Mouse (Mus musculus): ENCODE data around the gene Atxn2. TPM values are rescaled to one million over a fixed set of nuclear protein-coding genes. Genes with fewer than 3 reads are reported as not detected.

Atxn2 gene
- polyA plus RNA-seq, 1 experiment from 2014 or later, result 115 TPM

DNA sequence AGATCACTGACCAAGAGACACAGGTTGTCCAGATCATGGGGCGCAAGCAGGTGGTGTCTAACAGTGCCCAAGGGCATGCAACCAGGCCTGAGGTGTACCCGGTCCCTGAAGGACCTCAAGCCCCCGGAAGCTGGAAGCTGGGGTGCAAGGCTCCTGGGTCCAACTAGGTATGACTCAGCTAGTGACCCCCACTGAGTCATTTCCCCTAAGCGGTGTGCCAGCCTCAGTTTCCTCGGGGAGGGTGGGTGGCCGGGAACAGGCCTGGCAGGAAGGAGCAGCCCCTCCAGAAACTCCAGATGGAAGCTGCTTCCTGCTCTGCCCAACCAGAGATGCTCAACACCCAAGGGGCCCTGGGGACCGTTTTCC is 123.1 kb downstream of the Atxn2 start:
- H3K27ac ChIP-seq, result peak overlapping the region; percentile 99
- H3K36me3 ChIP-seq (ENCODE audit: inconsistent target), result no peaks in the 10 kb centered on the region; the same call in 1 of the 2 replicates
- H3K79me2 ChIP-seq (ENCODE audit: inconsistent target), result peaks cover 67% of the 10 kb centered on the region
- 4% methylated on average over 7 of the region's 7 CpGs for WGBS (ENCODE audit: missing documents)
- H3K4me3 ChIP-seq (ENCODE audit: inconsistent target), result peak overlapping the region; percentile 97

DNA sequence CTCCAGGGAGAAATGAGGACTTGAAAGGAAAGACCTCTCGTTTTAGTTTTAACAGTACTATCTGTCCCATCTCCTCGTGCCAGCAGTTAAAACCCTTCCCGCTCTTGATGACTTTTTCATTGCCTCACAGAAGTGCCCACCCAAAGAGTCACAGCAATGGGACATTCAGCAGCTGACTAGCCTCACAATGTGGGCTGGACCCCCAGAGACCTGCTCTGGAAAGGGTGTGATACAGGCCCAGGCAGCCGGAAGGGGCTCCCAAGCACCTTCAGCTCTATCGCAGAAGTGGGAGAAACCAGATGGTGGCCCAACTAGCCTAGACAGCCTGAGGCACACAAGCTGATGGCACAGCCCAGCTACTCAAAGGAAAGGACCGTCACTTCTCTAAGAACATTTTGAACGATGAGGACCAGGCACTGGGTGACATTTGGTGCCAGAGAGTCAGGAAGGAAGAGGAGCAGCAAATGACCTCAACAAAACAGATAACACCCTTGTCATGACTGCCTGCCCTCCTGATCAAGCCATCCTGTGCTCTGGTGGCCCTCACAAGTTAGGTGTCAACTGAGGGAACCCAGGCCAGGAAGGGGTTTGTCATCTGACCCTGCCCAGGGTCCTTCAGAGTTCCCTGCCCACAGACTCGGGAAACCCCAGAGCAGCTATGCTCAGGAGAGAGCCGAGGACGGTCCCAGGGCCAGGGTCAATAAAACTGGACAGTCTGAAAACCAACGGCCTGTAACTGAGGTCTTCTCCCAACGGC is 124.0 kb downstream of the Atxn2 start:
- no peaks in the 10 kb centered on the region; the same call in 1 of the 2 replicates for H3K36me3 ChIP-seq (ENCODE audit: inconsistent target)
- peak overlapping the region; percentile 99 for H3K27ac ChIP-seq
- 6% methylated on average over 12 of the region's 12 CpGs for WGBS (ENCODE audit: missing documents)
- H3K4me3 ChIP-seq (ENCODE audit: inconsistent target), result peak overlapping the region; percentile 97
- H3K79me2 ChIP-seq (ENCODE audit: inconsistent target), result peaks cover 58% of the 10 kb centered on the region

DNA sequence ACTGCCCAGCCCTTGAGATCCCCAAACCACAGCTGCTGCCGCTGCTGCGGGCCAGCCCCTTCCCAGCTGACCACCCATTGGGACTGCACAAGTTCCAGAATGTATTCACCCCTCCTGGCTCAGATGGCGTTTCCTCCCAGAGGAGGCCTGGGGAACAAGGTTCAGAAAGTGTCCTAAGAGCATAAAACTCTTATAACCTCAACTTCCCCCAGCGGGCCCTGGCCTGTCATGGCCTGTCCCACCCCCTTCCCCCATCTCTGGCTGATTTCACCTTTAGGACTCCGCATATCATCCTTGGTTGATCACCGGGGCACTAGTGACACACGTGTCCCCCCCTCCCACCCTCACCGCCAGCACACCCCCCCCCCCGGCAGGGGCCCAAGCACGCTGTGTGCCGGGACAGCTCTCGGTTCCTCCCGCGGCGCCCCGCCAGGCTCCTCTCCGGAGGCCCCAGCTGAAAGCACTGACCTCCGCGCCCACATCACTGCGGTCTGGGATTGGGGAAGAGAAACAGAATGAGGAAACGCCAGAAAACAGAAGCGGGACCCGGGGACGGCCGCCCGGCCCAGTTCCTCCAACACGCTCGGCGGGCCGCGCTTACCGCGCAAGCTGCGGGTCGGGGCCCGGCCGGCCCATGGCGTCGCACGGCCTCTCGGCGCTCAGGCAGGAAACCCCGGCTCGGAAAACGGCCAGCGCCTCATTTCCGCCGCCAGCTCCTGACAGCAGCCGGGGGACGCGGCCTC is 125.0 kb downstream of the Atxn2 start:
- Histone ChIP-seq H3K79me2 (ENCODE audit: inconsistent target) (peaks cover 48% of the 10 kb centered on the region), H3K36me3 (ENCODE audit: inconsistent target) (no peaks in the 10 kb centered on the region; the same call in 1 of the 2 replicates), H3K4me3 (ENCODE audit: inconsistent target) (peak overlapping the region; percentile 97), H3K27ac (peak overlapping the region; percentile 99)
- 0% methylated on average over 38 of the region's 51 CpGs for WGBS (ENCODE audit: missing documents)

DNA sequence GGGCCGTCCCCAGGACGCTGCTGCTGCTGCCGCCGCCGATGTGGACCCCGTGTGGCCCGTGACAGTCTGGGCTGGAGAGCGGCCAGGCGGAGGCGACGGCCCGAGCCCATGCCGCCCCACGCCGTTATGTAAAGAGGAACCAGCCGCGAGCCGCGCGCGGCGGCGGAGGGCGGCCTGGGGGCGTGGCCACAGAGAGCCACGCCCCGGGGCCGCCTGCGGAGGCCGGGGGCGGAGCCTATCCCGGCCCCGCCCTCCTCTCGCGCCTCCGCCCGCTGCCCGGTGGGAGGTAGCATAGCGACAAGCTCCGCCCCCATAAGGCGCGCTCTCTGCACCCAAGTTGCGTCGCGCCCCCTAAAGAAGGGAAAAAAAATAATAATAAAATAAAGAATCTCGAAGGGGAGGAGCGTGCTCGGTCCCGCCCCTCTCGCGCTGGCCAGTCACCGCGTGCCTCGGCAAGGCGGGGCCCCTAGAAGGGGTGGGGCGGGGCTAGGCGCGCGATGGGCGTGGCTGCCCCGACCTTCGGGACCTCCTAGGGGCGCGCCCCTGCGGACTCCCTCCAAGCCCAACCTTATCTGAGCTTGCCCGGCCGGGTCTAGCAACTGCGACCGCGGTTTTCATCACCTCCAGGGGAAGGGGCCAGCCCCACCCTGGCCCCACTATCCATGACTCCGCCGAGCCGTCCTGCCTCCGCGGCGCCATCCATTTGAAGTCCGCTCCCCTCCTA is 125.7 kb downstream of the Atxn2 start:
- Histone ChIP-seq H3K4me3 (ENCODE audit: inconsistent target) (peak overlapping the region; percentile 58), H3K27ac (peak overlapping the region; percentile 92), H3K36me3 (ENCODE audit: inconsistent target) (no peaks in the 10 kb centered on the region; the same call in 1 of the 2 replicates), H3K79me2 (ENCODE audit: inconsistent target) (peaks cover 41% of the 10 kb centered on the region)
- under 1% methylated on average over 75 of the region's 77 CpGs for WGBS (ENCODE audit: missing documents)

DNA sequence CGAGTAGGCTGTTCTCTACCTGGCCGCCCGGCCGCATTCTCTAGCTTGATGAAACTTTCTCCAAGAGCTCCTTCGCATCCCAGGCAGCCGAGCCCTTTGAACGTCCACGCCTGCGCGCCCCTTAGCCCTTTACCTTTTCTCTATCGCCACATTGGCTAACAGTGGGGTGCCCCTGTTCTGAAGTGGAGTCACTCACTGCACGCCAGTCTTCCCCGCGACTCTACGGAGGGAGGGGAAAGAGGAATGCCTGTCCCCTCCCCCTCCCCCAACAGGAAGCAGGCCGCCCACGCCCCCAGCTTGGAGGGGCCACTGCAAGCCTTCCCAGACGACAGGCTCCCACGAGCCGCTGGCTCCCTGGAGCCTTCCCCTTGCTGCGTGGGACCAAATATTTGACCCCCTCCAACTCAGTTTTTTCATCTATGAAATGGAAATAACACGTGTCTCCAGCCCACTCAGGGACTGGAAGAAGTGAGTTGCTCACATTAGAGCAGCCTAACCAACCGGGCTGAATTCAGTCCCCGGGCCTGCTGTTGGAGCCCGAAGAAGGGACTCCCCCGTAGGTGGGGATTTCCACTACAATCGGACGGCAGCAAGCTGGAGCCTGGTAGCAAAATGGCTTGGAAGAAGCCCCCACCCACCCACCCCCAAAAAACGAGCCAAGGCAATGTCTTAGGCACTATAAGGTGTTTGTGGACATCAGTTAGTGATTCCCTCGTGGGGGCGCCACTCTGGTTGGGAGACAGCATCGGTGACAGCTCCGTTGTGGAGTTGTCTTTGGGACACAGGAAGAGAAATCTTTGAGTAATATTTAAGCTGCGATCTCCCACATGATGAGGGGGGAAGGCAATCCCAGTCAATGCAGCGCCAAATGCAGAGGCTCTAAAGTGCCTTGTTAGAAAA is 126.6 kb downstream of the Atxn2 start, which contains the start of gene Sh2b3:
TSS of gene Sh2b3 (minus strand) at position 206 of the 900 bp plus-strand sequence.
- no peaks in the 10 kb centered on the region for H3K36me3 ChIP-seq (ENCODE audit: inconsistent target)
- WGBS (ENCODE audit: missing documents), result under 1% methylated on average over 35 of the region's 35 CpGs

DNA sequence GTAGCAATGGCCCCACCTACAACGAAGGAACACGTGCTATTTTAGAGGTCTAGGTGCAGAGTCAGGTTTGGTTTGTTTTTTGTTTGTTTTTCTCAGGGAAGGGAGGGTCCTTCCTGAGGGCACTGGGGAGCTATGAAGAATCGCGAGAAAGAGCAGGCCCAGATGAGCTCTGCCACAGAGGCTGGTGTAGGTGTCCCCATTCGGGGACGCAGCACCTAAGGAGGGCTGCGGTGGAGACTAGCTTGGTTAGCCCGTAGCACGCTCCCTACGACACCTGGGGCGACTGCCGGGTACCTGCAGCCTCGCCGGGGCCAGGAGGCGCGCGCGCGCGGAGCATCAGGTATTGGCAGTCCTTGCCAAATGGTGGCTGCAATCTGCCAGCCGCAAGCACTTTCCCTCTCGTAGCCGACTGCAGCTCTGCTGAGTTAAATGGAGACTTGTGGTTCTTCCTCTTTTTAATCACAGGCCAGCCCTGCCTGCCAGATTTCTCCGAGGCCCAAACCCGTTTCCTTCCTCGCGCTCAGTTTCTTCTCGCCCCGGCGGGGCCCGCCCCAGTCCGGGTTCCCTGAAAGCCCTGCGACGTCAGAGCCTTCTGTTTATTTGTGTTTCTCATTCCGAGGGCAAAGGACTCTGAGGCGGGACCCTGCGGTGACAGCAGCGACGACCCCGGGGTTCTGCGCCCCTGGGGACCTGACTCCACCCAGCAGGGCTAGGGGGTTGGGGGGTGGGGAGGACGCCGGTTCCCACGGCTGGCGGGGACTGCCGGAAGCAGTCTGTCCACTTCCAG is 127.4 kb downstream of the Atxn2 start:
- H3K27ac ChIP-seq, result peak overlapping the region; percentile 92

More for the DNA sequence above, 126.6 kb downstream of the Atxn2 start, which contains the start of gene Sh2b3:
- peak within 1 kb of the TSS; percentile 92 for H3K27ac ChIP-seq
- H3K4me3 ChIP-seq (ENCODE audit: inconsistent target), result peak within 1 kb of the TSS; percentile 58
- peaks cover 32% of the 10 kb centered on the region for H3K79me2 ChIP-seq (ENCODE audit: inconsistent target)

DNA sequence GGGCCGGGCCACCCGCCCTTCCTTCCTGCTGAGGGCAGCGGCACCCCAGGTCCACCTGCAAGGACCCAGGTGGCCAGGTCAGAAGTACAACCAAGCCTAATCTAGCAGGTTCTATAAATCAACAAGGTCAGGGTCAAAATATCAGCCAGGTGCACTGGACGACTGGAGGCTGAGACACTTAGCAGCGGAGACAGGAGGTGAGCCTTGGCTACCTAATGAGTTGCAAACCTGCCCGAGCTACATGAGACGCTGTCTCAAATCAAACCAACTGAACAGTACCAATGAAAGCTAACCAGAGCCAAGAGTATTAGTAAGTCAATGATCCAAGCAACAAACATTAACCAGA is 128.0 kb downstream of the Atxn2 start:
- WGBS (ENCODE audit: missing documents), result 39% methylated on average over 7 of the region's 7 CpGs
- Histone ChIP-seq H3K79me2 (ENCODE audit: inconsistent target) (peaks cover 18% of the 10 kb centered on the region), H3K36me3 (ENCODE audit: inconsistent target) (no peaks in the 10 kb centered on the region), H3K27ac (peak overlapping the region; percentile 92), H3K4me3 (ENCODE audit: inconsistent target) (no peak overlapping the region)

More for the DNA sequence above, 127.4 kb downstream of the Atxn2 start:
- Histone ChIP-seq H3K36me3 (ENCODE audit: inconsistent target) (no peaks in the 10 kb centered on the region), H3K4me3 (ENCODE audit: inconsistent target) (peak overlapping the region; percentile 58), H3K79me2 (ENCODE audit: inconsistent target) (peaks cover 24% of the 10 kb centered on the region)
- WGBS (ENCODE audit: missing documents), result under 1% methylated on average over 44 of the region's 46 CpGs

DNA sequence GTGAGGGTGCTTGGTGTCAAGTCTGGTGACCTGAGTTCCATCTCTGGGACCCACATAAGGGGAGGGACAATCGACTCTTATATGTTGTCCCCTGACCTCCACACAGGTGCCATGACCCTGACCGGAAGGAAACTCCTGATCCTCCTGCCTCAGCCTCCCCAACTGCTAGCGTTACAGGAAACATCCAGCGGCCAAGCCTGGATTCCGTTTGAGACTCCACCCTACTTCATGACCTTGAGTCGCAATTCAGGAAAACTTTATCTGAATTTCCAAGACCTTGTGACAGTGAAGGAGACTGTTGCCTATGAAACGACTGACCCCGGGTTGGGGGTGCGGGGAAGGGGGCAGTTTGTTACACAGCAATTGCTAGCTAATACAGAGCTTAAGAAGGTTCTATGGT is 130.4 kb downstream of the Atxn2 start:
- H3K36me3 ChIP-seq (ENCODE audit: inconsistent target), result no peaks in the 10 kb centered on the region
- no peaks in the 10 kb centered on the region for H3K79me2 ChIP-seq (ENCODE audit: inconsistent target)
- H3K27ac ChIP-seq, result peak overlapping the region; percentile 85
- WGBS (ENCODE audit: missing documents), result 90% methylated on average over 9 of the region's 9 CpGs
- no peak overlapping the region for H3K4me3 ChIP-seq (ENCODE audit: inconsistent target)

DNA sequence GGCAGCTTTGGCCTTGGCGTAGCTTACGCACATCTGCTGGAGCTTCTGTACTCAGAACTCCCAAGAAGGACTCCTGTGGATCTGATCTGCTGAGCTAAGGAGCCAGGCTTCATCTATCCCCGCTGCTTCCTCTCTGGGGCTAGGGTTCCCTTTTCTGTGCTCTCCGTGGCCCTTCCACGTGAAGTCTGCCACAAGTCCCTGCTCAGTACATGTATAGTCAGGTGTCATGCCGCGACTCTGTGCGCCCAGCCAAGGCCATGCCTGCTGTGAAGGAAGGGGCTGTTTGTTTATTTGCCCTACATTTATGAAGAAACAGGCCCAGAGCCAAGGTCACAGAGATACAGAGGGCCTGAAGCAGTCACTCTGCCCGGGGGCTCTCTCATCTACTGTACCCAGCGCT is 130.8 kb downstream of the Atxn2 start:
- no peak overlapping the region for H3K4me3 ChIP-seq (ENCODE audit: inconsistent target)
- no peaks in the 10 kb centered on the region for H3K79me2 ChIP-seq (ENCODE audit: inconsistent target)
- no peaks in the 10 kb centered on the region for H3K36me3 ChIP-seq (ENCODE audit: inconsistent target)
- peak overlapping the region; percentile 85 for H3K27ac ChIP-seq
- 34% methylated on average over 10 of the region's 10 CpGs for WGBS (ENCODE audit: missing documents)

DNA sequence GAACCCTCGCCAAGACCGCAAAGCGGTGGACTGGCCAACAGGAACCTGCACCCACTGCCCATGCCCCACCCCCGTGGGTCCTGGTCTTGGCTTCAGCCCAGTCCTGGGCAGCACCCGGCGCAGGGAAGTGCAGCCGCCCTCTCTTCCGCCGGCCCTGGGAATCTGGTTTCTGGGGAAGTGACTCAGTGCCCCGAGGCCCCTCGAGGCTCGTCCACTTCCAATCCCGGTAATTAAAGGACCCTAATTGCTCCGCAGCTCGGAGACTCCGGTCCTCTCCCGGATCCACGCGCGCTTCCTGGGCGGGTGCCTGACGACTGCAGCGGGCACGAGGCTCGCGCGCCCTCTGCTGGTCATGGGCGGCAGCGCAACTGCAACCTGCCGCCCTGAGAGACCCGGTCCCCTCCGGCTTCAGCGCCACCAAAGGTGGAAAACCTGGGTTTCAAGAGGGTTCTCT is 131.6 kb downstream of the Atxn2 start:
- under 1% methylated on average over 33 of the region's 33 CpGs for WGBS (ENCODE audit: missing documents)
- no peaks in the 10 kb centered on the region for H3K79me2 ChIP-seq (ENCODE audit: inconsistent target)
- peak overlapping the region; percentile 85 for H3K27ac ChIP-seq
- peak overlapping the region; percentile 13; the same call in 1 of the 2 replicates for H3K4me3 ChIP-seq (ENCODE audit: inconsistent target)
- no peaks in the 10 kb centered on the region for H3K36me3 ChIP-seq (ENCODE audit: inconsistent target)

DNA sequence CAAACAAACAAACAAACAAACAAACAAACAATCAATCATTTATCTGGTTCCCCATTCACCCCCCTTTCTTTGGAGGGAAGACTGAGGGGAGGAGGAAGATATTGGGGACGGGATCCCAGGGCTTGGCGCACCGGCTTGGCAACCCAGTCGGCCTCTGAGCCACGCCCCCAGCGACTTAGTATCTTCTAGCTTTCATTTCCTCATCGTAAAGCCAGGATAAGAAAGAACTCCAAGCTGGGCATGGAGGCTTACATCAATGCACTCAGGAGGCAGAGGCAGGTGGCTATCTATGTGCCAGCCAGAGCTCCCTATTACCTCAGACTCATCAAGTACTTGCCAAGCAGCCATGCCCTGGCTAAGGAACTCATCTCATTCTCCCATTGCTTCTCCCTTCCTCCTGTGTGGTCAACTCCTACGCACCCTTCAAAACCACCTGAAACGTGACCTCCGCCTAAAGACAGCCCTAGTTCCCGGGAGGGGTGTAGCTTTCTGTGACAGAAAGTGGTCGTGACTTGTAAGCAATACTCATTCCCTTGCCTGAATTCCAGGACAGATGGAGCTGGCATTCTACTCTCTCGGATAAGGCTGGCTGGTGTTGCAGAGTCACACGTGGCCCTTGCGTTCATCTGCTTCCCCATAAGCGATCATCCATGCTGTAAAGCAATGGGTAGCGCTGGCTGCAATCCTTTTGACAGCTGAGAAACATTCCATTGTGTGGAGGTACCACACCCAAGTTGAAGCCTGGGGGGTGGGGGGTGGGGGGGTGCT is 132.2 kb downstream of the Atxn2 start:
- Histone ChIP-seq H3K27ac (peak overlapping the region; percentile 85), H3K4me3 (ENCODE audit: inconsistent target) (peak overlapping the region; percentile 13; the same call in 1 of the 2 replicates), H3K36me3 (ENCODE audit: inconsistent target) (no peaks in the 10 kb centered on the region), H3K79me2 (ENCODE audit: inconsistent target) (no peaks in the 10 kb centered on the region)
- WGBS (ENCODE audit: missing documents), result 15% methylated on average over 17 of the region's 17 CpGs

DNA sequence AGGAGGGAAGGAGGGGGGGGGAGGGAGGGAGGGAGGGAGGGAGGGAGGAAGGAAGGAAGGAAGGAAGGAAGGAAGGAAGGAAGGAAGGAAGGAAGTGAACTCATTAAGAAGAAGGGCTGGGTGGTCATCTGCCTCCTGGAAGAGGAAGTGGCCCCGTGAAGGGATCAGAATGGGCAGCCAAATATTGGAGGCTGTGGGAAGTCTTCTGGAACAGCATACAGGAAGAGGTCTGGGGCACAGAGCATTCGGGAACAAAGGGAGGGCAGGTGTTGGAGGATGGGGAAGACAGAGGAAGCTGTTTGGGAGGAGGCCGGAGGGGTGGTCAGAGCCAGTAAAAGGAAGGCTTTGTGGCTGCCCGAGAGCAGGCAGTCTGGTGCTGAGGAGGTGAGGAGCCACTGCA is 134.2 kb downstream of the Atxn2 start:
- Histone ChIP-seq H3K27ac (peak overlapping the region; percentile 74), H3K79me2 (ENCODE audit: inconsistent target) (peaks cover 13% of the 10 kb centered on the region; the same call in 1 of the 2 replicates), H3K36me3 (ENCODE audit: inconsistent target) (no peaks in the 10 kb centered on the region), H3K4me3 (ENCODE audit: inconsistent target) (no peak overlapping the region)
- 0% methylated on average over 4 of the region's 4 CpGs for WGBS (ENCODE audit: missing documents)
